Mouse (Mus musculus): ENCODE measurements around the gene Epb41l3.

Epb41l3 gene

GRCm38 (mm10) chr17:69075501-69076237 is at the start of gene Epb41l3:
Epb41l3 (plus strand) TSS chr17:69075683.
- peak; percentile 21 for DNase-seq (ENCODE audit: low spot score)

GRCm38 (mm10) chr17:69038760-69039675 is 36.5 kb upstream of the Epb41l3 start:
- no peak for DNase-seq (ENCODE audit: low spot score)

DNA sequence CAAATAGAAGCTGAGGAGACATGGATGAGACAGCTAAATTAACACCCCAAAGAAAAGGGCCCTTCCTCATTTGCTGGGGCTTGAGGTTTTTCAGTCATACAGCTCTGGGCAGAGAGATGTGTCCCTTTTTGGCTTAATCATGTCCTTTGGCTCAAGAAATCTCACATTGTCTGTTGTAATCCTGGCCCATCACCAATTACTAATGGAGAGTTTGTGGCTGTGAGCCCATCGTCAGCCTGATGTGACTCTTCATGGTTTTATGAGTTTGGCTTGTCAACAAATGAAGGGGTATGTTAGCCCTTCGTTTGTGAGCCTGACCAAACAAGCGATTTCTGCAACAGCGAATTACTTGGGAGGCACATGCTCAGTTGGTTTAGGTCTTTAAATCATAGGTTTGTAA is 34.0 kb upstream of the Epb41l3 start:
- no peak for DNase-seq (ENCODE audit: low spot score)

GRCm38 (mm10) chr17:69048826-69049225 is 26.7 kb upstream of the Epb41l3 start:
- DNase-seq (ENCODE audit: low spot score), result no peak

- no peak for DNase-seq (ENCODE audit: low spot score)
Measured at GRCm38 (mm10) chr17:69054029-69054428, 21.5 kb upstream of the Epb41l3 start.

DNA sequence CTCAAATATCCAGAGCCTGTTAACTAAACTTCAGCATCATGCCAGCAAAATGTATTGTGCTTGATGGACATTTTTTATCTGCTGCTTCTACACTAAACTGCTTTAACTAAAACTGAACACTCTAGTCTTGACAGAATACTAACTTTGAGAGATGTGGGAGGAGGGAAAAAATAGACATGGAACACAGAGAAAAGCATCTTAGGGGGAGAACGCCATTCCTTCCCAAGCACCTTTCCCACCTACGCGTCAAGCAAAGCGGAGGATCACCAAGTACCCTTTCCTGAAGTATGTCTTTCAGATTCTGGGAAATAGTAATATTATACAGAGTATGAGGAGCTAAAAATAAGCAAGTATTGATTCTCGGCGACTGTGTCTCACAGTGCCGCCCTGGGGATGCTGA is 15.7 kb upstream of the Epb41l3 start:
- no peak for DNase-seq (ENCODE audit: low spot score)

DNA sequence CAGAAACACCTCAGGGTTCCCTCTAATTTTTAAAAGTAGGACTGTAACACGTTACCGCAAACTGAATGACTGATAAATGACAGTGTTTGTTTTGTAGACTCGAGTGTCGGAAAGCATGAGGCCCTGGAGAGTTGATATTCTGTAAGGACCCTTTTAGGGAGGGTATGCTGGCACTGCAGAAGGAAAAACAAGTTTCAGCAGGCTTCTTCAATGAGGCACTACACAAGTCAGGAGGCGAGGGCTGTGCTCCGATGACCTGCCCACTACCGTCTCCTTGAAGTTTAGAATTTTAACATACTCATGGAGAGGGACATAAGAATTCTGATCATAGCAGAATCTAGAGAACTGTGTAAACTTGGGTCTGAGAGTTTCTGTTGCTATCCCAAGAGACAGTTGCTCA is 15.1 kb upstream of the Epb41l3 start:
- DNase-seq (ENCODE audit: low spot score), result no peak

- DNase-seq (ENCODE audit: low spot score), result no peak
Measured at GRCm38 (mm10) chr17:69061883-69062745, 13.4 kb upstream of the Epb41l3 start.

GRCm38 (mm10) chr17:69067937-69068739 is 7.3 kb upstream of the Epb41l3 start:
- no peak for DNase-seq (ENCODE audit: low spot score)

GRCm38 (mm10) chr17:69074095-69074494 is 1.4 kb upstream of the Epb41l3 start:
- DNase-seq (ENCODE audit: low spot score), result no peak

DNA sequence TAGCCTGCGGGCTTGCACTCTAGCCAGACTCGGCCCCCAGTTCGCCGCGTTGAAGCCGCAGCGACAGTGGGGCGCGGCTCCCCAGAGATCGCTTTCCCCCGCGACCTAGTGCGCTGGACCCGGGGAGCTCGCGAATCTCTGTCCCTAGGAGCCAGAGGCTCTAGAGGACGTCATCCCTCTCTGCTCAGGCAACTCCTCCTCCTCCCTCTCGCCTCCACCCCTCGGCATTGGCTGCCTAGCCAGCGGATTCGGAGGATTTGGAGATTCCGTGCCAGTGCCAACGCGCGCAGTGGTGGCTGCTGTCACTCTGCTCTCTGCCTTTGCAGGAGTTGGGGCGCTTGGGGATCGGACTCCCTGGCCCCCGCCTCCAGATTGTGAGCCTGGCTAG is 749 bp downstream of the Epb41l3 start:
- DNase-seq (ENCODE audit: low spot score), result no peak

GRCm38 (mm10) chr17:69076747-69077543 is 1.5 kb downstream of the Epb41l3 start:
- no peak for DNase-seq (ENCODE audit: low spot score)

GRCm38 (mm10) chr17:69077544-69077920 is 2.0 kb downstream of the Epb41l3 start:
- DNase-seq (ENCODE audit: low spot score), result no peak

DNA sequence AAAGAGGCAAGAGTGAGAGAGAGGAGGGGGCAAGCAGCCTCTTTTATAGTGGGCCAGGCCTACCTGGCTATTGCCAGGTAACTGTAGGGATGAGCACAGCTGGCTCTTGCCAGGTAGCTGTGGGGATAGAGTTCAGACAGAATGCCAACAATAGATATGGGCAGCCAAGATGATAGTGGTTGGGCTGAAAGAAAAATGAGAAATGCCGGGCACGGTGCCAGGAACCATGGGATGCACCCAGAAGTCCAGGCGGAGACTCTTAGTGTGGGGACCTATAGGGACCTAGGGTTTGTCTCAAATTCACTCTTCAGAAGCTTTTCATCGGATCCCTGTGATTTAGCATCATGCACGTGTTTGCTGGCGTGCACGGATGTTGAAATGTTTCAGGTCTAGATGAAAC is 6.8 kb downstream of the Epb41l3 start:
- no peak for DNase-seq (ENCODE audit: low spot score)

DNA sequence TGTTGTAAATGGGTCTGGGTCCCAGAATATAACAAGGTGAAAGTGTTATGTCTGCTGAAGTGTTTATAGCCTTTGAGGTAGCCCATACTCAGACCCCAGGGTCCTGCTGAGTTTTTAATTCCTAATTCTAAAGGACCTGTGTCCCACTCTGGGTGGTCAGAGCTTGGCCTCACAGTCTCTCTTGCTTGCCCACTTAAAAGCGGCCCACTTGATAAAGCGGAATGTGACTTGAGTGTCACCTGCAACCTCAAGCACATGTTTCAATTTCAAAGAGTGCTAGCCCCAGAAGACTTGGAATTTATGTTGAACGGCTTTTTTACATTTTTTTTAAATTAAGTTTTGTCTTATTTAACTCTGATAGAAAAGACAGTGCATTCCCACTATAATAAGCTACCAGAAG is 16.1 kb downstream of the Epb41l3 start:
- no peak for DNase-seq (ENCODE audit: low spot score)

- DNase-seq (ENCODE audit: low spot score), result no peak
Measured at GRCm38 (mm10) chr17:69097068-69097467, 21.6 kb downstream of the Epb41l3 start.

DNA sequence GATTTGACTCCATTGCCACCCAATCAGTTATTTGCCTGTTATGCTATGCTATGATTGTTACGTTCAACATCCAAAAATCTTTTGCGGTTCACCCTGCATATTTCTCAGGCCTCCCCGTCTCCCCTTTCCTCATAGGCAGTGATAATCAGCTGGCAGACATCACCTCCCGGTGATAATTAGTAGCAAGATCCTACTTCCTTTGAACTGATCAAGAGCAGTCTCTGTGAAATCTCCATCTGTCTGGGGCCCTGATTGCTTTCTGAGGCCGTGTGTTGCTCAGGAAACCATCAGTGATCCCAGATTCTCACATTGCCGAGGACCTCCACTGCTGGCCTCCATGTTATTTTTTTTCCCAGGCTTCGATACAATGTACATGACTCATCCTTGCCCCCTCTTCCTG is 22.5 kb downstream of the Epb41l3 start:
- DNase-seq (ENCODE audit: low spot score), result no peak

- DNase-seq (ENCODE audit: low spot score), result no peak
Measured at GRCm38 (mm10) chr17:69103326-69103725, 27.8 kb downstream of the Epb41l3 start.

DNA sequence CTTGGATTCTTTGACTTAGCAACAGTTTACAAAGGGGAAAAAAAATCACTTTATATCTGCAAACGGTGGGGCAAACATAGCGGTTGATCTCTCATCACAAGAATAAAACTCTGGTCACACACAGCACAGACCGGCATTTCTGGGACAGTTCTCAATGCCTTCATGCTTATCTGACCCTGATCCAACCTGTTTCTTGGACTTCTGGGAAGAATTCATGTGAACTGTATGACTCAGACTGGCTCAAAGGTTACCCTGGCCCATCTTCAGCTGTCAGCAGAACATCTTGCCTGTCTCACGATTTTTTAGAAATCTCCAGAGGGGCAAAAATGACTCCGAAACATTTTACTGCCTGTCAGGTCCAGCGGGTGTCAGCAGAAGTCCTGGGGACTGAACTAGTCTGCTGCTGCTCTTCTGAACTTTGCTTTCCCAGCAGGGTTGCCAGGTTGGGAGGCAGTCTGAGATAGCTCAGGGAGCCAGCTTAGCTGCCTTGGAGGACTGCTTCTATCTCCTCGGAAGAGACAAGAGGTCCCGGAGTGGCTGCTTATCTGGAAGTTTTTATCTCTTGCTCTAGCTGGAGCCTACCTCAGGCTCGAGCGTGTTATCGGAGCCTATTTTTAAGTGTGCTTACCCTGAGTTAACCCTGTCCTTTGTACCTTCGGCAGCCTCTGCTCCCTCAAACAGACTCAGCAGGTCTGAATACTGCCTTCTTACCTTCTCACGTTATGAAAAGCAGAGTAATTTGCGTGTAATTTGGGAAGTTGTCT is 29.7 kb downstream of the Epb41l3 start:
- DNase-seq (ENCODE audit: low spot score), result no peak
